Mouse (Mus musculus): ENCODE results near the gene Fgfr2.

DNA sequence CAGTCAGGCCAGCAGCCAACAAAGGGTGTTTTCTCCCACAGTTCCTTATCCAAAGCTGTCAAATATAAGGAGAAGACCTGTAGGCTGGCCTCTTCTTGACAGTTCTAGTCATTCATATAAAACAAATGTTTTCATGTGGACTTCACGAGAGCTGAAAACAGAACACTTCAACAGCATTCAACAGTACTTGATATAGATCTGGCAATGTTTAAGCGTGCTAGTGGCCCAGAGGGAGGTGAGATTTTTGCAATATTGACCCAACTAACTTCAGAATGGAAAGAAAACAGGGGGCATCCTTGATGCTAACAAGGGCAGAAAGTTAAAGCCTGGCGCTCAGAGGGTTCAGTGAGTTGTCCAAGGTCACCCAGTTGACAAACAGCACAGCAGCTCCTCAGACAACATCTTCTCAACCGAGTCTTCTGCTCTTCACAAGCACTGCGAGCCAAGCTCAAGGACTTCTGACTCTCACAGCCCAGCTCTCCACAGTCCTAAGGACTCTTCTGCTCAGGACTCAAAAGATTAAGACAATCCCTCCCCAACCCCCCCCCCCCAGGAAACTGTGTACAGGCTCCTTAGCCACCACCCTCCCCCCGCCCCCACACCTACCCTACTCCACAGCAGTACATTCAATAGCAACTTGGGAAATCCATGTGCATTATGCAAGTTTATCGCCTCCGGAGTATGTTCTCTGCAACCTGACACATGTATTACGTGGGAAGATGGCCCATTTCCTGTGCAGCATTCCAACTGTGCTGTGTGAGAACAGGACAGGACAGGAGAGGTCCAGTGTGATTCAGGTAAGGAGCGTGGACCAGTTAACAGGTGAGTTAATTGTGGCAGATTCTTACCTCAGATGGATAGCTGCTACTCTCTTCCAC lies 703.5 kb downstream of the Fgfr2 start:
- no peak for TF ChIP-seq HCFC1 (IDR thresholded peaks at IDR 0.05; ENCODE audit: borderline replicate concordance, insufficient read depth, low read length)
- no peak for TF ChIP-seq ZC3H11A (IDR thresholded peaks at IDR 0.05; ENCODE audit: borderline replicate concordance, low read depth, low read length)
- TF ChIP-seq MAFK (IDR thresholded peaks at IDR 0.05; ENCODE audit: insufficient read depth, low read depth, low read length), result no peak
- TF ChIP-seq ZNF384 (IDR thresholded peaks at IDR 0.05; ENCODE audit: low read depth, low read length), result no peak
- no peak for TF ChIP-seq CHD2 (IDR thresholded peaks at IDR 0.05; ENCODE audit: low read depth, low read length)
